Mouse (Mus musculus): ENCODE measurements at regions not wholly inside any gene's neighbourhood (a gene's known extent, or its start where the extent isn't known, plus 50 kb on each side); places are given as distances from the start of the nearest gene placed in this dataset.

DNA sequence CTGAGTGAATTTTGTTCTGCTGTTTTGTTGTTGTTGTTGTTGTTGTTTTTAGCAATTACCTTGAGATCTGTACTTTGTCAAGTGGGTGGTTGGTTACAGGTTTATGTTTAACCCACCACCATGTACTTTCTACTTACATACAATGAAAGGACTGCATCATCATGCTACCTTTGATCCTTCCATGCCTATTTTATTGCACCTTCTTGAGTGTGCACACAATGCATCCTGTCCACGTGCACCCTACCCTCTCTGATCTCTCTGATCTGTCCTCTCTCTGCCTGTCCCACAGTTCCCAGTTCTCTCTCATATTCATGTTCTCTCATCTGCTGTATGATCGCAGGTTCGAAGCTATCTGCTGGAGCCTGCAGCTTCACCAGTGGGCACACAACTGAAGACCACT is 59.9 kb upstream of the Gas1 start:
- 88% methylated on average over 3 of the region's 3 CpGs for WGBS

DNA sequence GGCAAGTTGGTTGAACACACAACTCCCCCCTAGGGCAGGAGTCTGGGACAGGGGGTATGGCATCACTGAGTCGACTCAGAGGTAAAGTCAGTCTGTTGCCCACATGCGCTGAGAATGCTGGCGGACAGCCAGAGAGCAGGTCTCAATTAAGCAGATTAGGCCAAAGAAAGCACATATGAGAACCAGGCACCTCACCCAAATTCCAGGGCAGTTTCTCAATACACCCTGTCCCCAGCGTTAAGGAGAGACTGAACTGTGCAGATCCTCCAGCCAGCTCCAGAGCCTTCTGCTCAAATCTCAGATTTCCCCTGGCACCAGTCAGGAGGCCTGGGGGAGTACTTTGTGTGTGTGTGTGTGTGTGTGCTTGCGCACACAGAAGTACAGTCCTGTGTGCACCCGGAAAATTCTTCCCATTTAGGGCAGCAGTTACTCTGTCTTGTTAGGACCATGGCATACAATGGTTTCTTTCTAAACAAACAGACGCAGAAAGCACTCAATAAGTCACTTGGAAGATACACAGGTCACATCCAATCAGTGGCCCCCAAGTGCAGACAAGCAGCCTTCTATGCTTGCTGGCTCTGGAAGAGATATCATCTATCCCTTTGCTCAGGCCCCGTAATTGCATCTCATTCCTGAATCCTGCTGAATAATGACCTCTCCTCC is 65.4 kb upstream of the Gas1 start:
- Histone ChIP-seq H3K4me1 (ENCODE audit: control insufficient read depth, insufficient read depth, low read length) (peaks cover 28% of the 10 kb centered on the region), H3K27me3 (ENCODE audit: control insufficient read depth, insufficient read depth, low read length) (no peaks in the 10 kb centered on the region), H3K4me2 (replicated peaks; ENCODE audit: low read depth, low read length, severe bottlenecking) (0 out of 2 replicates have a peak overlapping the region, but pooled peaks have one; percentile 0), H3K9ac (ENCODE audit: low read depth, low read length, severe bottlenecking) (0 out of 2 replicates have a peak overlapping the region, but pooled peaks have one; percentile 9), H3K27ac (replicated peaks; ENCODE audit: low read depth, low read length) (peak overlapping the region; percentile 86), H3K4me3 (replicated peaks; ENCODE audit: low read length) (no peak overlapping the region), H3K9me3 (ENCODE audit: control insufficient read depth, low read length) (no peaks in the 10 kb centered on the region), H3K36me3 (ENCODE audit: control insufficient read depth, insufficient read depth, low read length) (no peaks in the 10 kb centered on the region)
- WGBS = 14% methylated on average over 8 of the region's 8 CpGs
- ATAC-seq (ENCODE audit: low FRiP score, low read depth) (peak; percentile 74), DNase-seq (ENCODE audit: low spot score) (peak; percentile 75)
- no peak for TF ChIP-seq POLR2A (IDR thresholded peaks at IDR 0.05; ENCODE audit: borderline replicate concordance, extremely low read depth, insufficient read depth, insufficient read length)

More for the DNA sequence above, 59.9 kb upstream of the Gas1 start:
- Histone ChIP-seq H3K27me3 (ENCODE audit: control insufficient read depth, insufficient read depth, low read length) (no peaks in the 10 kb centered on the region), H3K9ac (ENCODE audit: low read depth, low read length, severe bottlenecking) (no peak overlapping the region), H3K9me3 (ENCODE audit: control insufficient read depth, low read length) (no peaks in the 10 kb centered on the region), H3K4me1 (ENCODE audit: control insufficient read depth, insufficient read depth, low read length) (peaks cover 8% of the 10 kb centered on the region), H3K4me2 (replicated peaks; ENCODE audit: low read depth, low read length, severe bottlenecking) (no peak overlapping the region), H3K4me3 (replicated peaks; ENCODE audit: low read length) (no peak overlapping the region), H3K27ac (replicated peaks; ENCODE audit: low read depth, low read length) (no peak overlapping the region), H3K36me3 (ENCODE audit: control insufficient read depth, insufficient read depth, low read length) (no peaks in the 10 kb centered on the region)
- no peak for ATAC-seq (ENCODE audit: low FRiP score, low read depth)
- TF ChIP-seq POLR2A (IDR thresholded peaks at IDR 0.05; ENCODE audit: borderline replicate concordance, extremely low read depth, insufficient read depth, insufficient read length) = no peak
- no peak for DNase-seq (ENCODE audit: low spot score)

DNA sequence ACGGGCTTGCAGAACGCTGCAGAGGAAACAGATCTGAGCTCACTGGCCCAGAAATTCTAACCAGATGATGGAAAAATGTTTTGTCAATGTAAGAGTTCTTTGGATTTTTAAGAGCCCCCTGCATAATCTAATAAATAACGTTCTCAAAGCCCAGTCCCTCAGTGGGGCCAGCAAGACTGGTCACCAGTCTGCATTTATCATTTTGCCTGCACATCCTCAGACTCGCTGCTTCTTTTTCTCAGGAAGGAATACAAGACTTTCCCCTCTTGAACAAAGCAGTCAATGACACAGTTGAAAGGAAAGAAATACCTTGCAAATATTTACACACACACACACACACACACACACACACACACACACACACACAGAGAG is 65.9 kb upstream of the Gas1 start:
- Histone ChIP-seq H3K4me2 (replicated peaks; ENCODE audit: low read depth, low read length, severe bottlenecking) (no peak overlapping the region), H3K4me3 (replicated peaks; ENCODE audit: low read length) (no peak overlapping the region), H3K9ac (ENCODE audit: low read depth, low read length, severe bottlenecking) (peak overlapping the region; percentile 12; the same call in 1 of the 2 replicates), H3K27me3 (ENCODE audit: control insufficient read depth, insufficient read depth, low read length) (no peaks in the 10 kb centered on the region), H3K4me1 (ENCODE audit: control insufficient read depth, insufficient read depth, low read length) (peaks cover 28% of the 10 kb centered on the region), H3K36me3 (ENCODE audit: control insufficient read depth, insufficient read depth, low read length) (no peaks in the 10 kb centered on the region), H3K9me3 (ENCODE audit: control insufficient read depth, low read length) (no peaks in the 10 kb centered on the region), H3K27ac (replicated peaks; ENCODE audit: low read depth, low read length) (peak overlapping the region; percentile 86)
- DNase-seq (ENCODE audit: low spot score) (no peak), ATAC-seq (ENCODE audit: low FRiP score, low read depth) (peak; percentile 13; the same call in 1 of the 2 replicates)
- TF ChIP-seq POLR2A (IDR thresholded peaks at IDR 0.05; ENCODE audit: borderline replicate concordance, extremely low read depth, insufficient read depth, insufficient read length) = no peak
- 19% methylated on average over 4 of the region's 4 CpGs for WGBS

DNA sequence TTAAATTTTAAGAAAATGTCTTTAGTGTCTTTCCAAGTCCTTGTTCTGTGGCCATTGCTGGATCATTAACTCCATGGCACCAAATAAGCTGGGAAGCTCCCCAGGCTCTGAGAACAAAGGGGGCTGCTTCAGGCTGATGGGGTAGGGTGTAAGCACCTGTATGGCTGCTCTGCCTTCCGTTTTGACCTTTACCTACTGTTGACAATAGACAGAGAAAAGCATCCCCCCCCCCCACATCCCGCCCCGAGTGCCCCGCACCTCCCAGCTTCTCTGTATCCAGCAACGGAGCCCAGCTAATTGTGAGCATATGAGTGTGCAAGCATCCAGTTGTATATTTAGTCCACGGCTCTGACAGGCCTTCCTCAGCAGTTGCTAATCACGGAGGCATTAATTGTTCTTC is 78.0 kb upstream of the Gas1 start:
- DNase-seq (ENCODE audit: low spot score) = no peak
- 21% methylated on average over 7 of the region's 7 CpGs for WGBS
- no peaks in the 10 kb centered on the region for H3K27me3 ChIP-seq (ENCODE audit: control insufficient read depth, insufficient read depth, low read length)
- H3K4me1 ChIP-seq (ENCODE audit: control insufficient read depth, insufficient read depth, low read length) = peaks cover 31% of the 10 kb centered on the region
- H3K27ac ChIP-seq (replicated peaks; ENCODE audit: low read depth, low read length) = peak overlapping the region; percentile 49
- no peaks in the 10 kb centered on the region for H3K9me3 ChIP-seq (ENCODE audit: control insufficient read depth, low read length)
- TF ChIP-seq POLR2A (IDR thresholded peaks at IDR 0.05; ENCODE audit: borderline replicate concordance, extremely low read depth, insufficient read depth, insufficient read length) = no peak
- H3K36me3 ChIP-seq (ENCODE audit: control insufficient read depth, insufficient read depth, low read length) = no peaks in the 10 kb centered on the region
- ATAC-seq (ENCODE audit: low FRiP score, low read depth) = no peak
- H3K9ac ChIP-seq (ENCODE audit: low read depth, low read length, severe bottlenecking) = no peak overlapping the region
- H3K4me3 ChIP-seq (replicated peaks; ENCODE audit: low read length) = no peak overlapping the region
- no peak overlapping the region; the same call in 1 of the 2 replicates for H3K4me2 ChIP-seq (replicated peaks; ENCODE audit: low read depth, low read length, severe bottlenecking)

DNA sequence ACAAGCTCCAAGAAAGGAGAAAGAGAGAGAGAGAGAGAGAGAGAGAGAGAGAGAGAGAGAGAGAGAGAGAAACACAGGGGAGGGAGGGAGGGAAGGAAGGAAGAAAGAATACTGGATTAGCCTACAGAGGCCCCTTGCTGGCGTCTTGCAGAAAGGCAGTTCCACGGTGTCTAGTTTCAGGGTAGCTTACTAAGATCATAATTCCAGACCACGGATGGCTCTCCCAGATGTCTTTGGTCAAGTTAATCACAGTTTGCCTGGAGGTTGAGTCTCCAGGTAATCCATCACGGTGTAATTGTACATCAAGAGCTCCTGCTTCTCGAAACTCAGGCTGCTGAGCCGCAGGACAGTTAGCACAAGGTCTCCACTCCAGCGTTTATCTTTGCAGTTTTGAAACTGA is 78.5 kb upstream of the Gas1 start:
- no peaks in the 10 kb centered on the region for H3K9me3 ChIP-seq (ENCODE audit: control insufficient read depth, low read length)
- ATAC-seq (ENCODE audit: low FRiP score, low read depth) (peak; percentile 75), DNase-seq (ENCODE audit: low spot score) (peak; percentile 67)
- H3K4me3 ChIP-seq (replicated peaks; ENCODE audit: low read length) = no peak overlapping the region
- peaks cover 31% of the 10 kb centered on the region for H3K4me1 ChIP-seq (ENCODE audit: control insufficient read depth, insufficient read depth, low read length)
- H3K4me2 ChIP-seq (replicated peaks; ENCODE audit: low read depth, low read length, severe bottlenecking) = 0 out of 2 replicates have a peak overlapping the region, but pooled peaks have one; percentile 10
- no peaks in the 10 kb centered on the region for H3K36me3 ChIP-seq (ENCODE audit: control insufficient read depth, insufficient read depth, low read length)
- H3K27ac ChIP-seq (replicated peaks; ENCODE audit: low read depth, low read length) = peak overlapping the region; percentile 71
- no peaks in the 10 kb centered on the region for H3K27me3 ChIP-seq (ENCODE audit: control insufficient read depth, insufficient read depth, low read length)
- TF ChIP-seq POLR2A (IDR thresholded peaks at IDR 0.05; ENCODE audit: borderline replicate concordance, extremely low read depth, insufficient read depth, insufficient read length) = no peak
- H3K9ac ChIP-seq (ENCODE audit: low read depth, low read length, severe bottlenecking) = no peak overlapping the region
- WGBS = 11% methylated on average over 7 of the region's 7 CpGs

Measured in limb, embryonic 14.5 days (tissue).